Mouse (Mus musculus): Measurements from ENCODE around the gene Sgcb.

GRCm38 (mm10) chr5:73625505-73625904 lies 22.1 kb downstream of the Sgcb start:
- TF ChIP-seq CTCF (IDR thresholded peaks at IDR 0.05; ENCODE audit: insufficient read depth, low read depth, low read length) = no peak
- TF ChIP-seq POLR2A (IDR thresholded peaks at IDR 0.05; ENCODE audit: insufficient read depth, low read depth, low read length) = no peak
